Mouse (Mus musculus) embryo, embryonic 9.5 days (tissue): ENCODE measurements around the gene Ubqln4.

Experiments
- DNase-seq: peaks from one replicate; pipeline ENCODE4 v3.0.0-alpha.2; 2017; ENCODE audit errors: extremely low spot score

Gene Ubqln4

GRCm38 (mm10) chr3:88553525-88553879, at the start of gene Ubqln4:
Gene Ubqln4, plus strand, starts transcription at chr3:88553758.
- DNase-seq: peak; percentile 98

- DNase-seq: no peak
These were observed 49.4 kb upstream of the Ubqln4 start for GRCm38 (mm10) chr3:88503881-88504746.

- no peak for DNase-seq
These were observed 48.5 kb upstream of the Ubqln4 start for GRCm38 (mm10) chr3:88505081-88505480.

- no peak for DNase-seq
These were observed 47.8 kb upstream of the Ubqln4 start for GRCm38 (mm10) chr3:88505765-88506164.

- no peak for DNase-seq
These were observed 44.3 kb upstream of the Ubqln4 start for GRCm38 (mm10) chr3:88509250-88509649.

GRCm38 (mm10) chr3:88509692-88510420, 43.7 kb upstream of the Ubqln4 start, which contains the start of gene Lmna:
Gene Lmna, minus strand, starts transcription at chr3:88509956.
- peak; percentile 93 for DNase-seq

GRCm38 (mm10) chr3:88510421-88511289, 42.9 kb upstream of the Ubqln4 start:
- no peak for DNase-seq

GRCm38 (mm10) chr3:88511559-88511958, 42.0 kb upstream of the Ubqln4 start:
- DNase-seq: no peak

- DNase-seq: no peak
These were observed 41.2 kb upstream of the Ubqln4 start for GRCm38 (mm10) chr3:88512141-88512895.

- no peak for DNase-seq
These were observed 40.5 kb upstream of the Ubqln4 start for GRCm38 (mm10) chr3:88512896-88513545.

- no peak for DNase-seq
These were observed 39.9 kb upstream of the Ubqln4 start for GRCm38 (mm10) chr3:88513546-88514115.

GRCm38 (mm10) chr3:88514231-88515094, 39.1 kb upstream of the Ubqln4 start:
- no peak for DNase-seq

- DNase-seq: no peak
These were observed 38.5 kb upstream of the Ubqln4 start for GRCm38 (mm10) chr3:88515095-88515386.

GRCm38 (mm10) chr3:88516407-88516806, 37.2 kb upstream of the Ubqln4 start:
- DNase-seq: no peak

GRCm38 (mm10) chr3:88518411-88518810, 35.1 kb upstream of the Ubqln4 start:
- no peak for DNase-seq

GRCm38 (mm10) chr3:88520078-88520477, 33.5 kb upstream of the Ubqln4 start:
- no peak for DNase-seq

GRCm38 (mm10) chr3:88521156-88521555, 32.4 kb upstream of the Ubqln4 start:
- DNase-seq: no peak

GRCm38 (mm10) chr3:88521803-88522331, 31.7 kb upstream of the Ubqln4 start:
- peak; percentile 76 for DNase-seq

GRCm38 (mm10) chr3:88523027-88523426, 30.5 kb upstream of the Ubqln4 start:
- no peak for DNase-seq
